Mouse (Mus musculus) macrophage (primary cell): ENCODE measurements around the gene Bmp2k. TPM values are rescaled to one million over a fixed set of nuclear protein-coding genes. Genes with fewer than 3 reads are reported as not detected.
"Not testable (repeated sequence)": the region's sequence is repeated elsewhere in the genome, so short reads cannot be mapped to it uniquely, and the experiment has no call there.

Experiments used
- H3K27ac ChIP-seq: fragments of 350-480 bp; formaldehyde crosslinking; 2 replicates; pipeline ENCODE4 v1.9.0; 2021
- H3K36me3 ChIP-seq: fragments of 350-480 bp; formaldehyde crosslinking; 2 replicates; pipeline ENCODE4 v1.9.0; 2021; ENCODE audit errors: inconsistent target
- H3K4me3 ChIP-seq: fragments of 350-480 bp; formaldehyde crosslinking; 2 replicates; pipeline ENCODE4 v1.9.0; 2021; ENCODE audit errors: inconsistent target
- H3K79me2 ChIP-seq: fragments of 350-480 bp; formaldehyde crosslinking; 2 replicates; pipeline ENCODE4 v1.9.0; 2021; ENCODE audit errors: inconsistent target
- WGBS: methylation state at CpG from one replicate; pipeline ENCODE4 v1.1.7; 2026; ENCODE audit warnings: inconsistent platforms; ENCODE audit not compliant: missing documents; 5-methylcytosine and 5-hydroxymethylcytosine counted together
- polyA plus RNA-seq: library from polyadenylated mRNA; stranded (reverse); fragments of 250-400 nt; gene quantifications from 3 replicates; pipeline ENCODE4 v1.2.4, GENCODE M21; 2018; ENCODE audit warnings: inconsistent platforms

Gene Bmp2k
- polyA plus RNA-seq, 1 experiment from 2014 or later = 22.1 TPM

- peaks cover 100% of the 10 kb centered on the region for H3K79me2 ChIP-seq
- 89% methylated on average over 8 of the region's 8 CpGs for WGBS
- no peak overlapping the region for H3K27ac ChIP-seq
- no peak overlapping the region for H3K4me3 ChIP-seq
- peaks cover 43% of the 10 kb centered on the region for H3K36me3 ChIP-seq
Observed at GRCm38 (mm10) chr5:97028004-97028403, 30.5 kb downstream of the Bmp2k start.

- not testable (repeated sequence) for H3K27ac ChIP-seq, H3K4me3 ChIP-seq
- Histone ChIP-seq H3K79me2 (peaks cover 100% of the 10 kb centered on the region), H3K36me3 (peaks cover 43% of the 10 kb centered on the region)
- 75% methylated on average over 1 of the region's 1 CpGs for WGBS
Observed at GRCm38 (mm10) chr5:97028840-97029239, 31.4 kb downstream of the Bmp2k start.

GRCm38 (mm10) chr5:97031771-97032170, 34.3 kb downstream of the Bmp2k start:
- 98% methylated on average over 5 of the region's 6 CpGs for WGBS
- peaks cover 55% of the 10 kb centered on the region for H3K36me3 ChIP-seq
- no peak overlapping the region for H3K27ac ChIP-seq
- H3K4me3 ChIP-seq = no peak overlapping the region
- peaks cover 100% of the 10 kb centered on the region for H3K79me2 ChIP-seq

GRCm38 (mm10) chr5:97045260-97045659, 47.8 kb downstream of the Bmp2k start:
- Histone ChIP-seq H3K36me3 (peaks cover 59% of the 10 kb centered on the region), H3K79me2 (peaks cover 80% of the 10 kb centered on the region; the same call in 1 of the 2 replicates)

GRCm38 (mm10) chr5:97046680-97047079, 49.2 kb downstream of the Bmp2k start:
- H3K79me2 ChIP-seq = peaks cover 77% of the 10 kb centered on the region; the same call in 1 of the 2 replicates
- no peak overlapping the region for H3K27ac ChIP-seq
- 94% methylated on average over 10 of the region's 10 CpGs for WGBS
- peaks cover 59% of the 10 kb centered on the region for H3K36me3 ChIP-seq
- H3K4me3 ChIP-seq = no peak overlapping the region

More at GRCm38 (mm10) chr5:97045260-97045659, 47.8 kb downstream of the Bmp2k start:
- 96% methylated on average over 7 of the region's 7 CpGs for WGBS
- Histone ChIP-seq H3K4me3 (no peak overlapping the region), H3K27ac (no peak overlapping the region)

- H3K4me3 ChIP-seq = no peak overlapping the region
- peaks cover 55% of the 10 kb centered on the region; the same call in 1 of the 2 replicates for H3K79me2 ChIP-seq
- peaks cover 60% of the 10 kb centered on the region for H3K36me3 ChIP-seq
- 97% methylated on average over 5 of the region's 5 CpGs for WGBS
- no peak overlapping the region for H3K27ac ChIP-seq
Observed at GRCm38 (mm10) chr5:97048905-97049304, 51.4 kb downstream of the Bmp2k start.

- Histone ChIP-seq H3K27ac (no peak overlapping the region), H3K36me3 (peaks cover 83% of the 10 kb centered on the region), H3K79me2 (peaks cover 42% of the 10 kb centered on the region; the same call in 1 of the 2 replicates), H3K4me3 (no peak overlapping the region)
- WGBS = 85% methylated on average over 5 of the region's 5 CpGs
Observed at GRCm38 (mm10) chr5:97054166-97054565, 56.7 kb downstream of the Bmp2k start.

GRCm38 (mm10) chr5:97054801-97055200, 57.3 kb downstream of the Bmp2k start:
- Histone ChIP-seq H3K4me3 (no peak overlapping the region), H3K27ac (no peak overlapping the region), H3K79me2 (peaks cover 36% of the 10 kb centered on the region; the same call in 1 of the 2 replicates), H3K36me3 (peaks cover 82% of the 10 kb centered on the region)
- 88% methylated on average over 10 of the region's 10 CpGs for WGBS

- WGBS = 0% methylated on average over 1 of the region's 1 CpGs
- Histone ChIP-seq H3K27ac (no peak overlapping the region), H3K79me2 (peaks cover 29% of the 10 kb centered on the region; the same call in 1 of the 2 replicates), H3K4me3 (no peak overlapping the region), H3K36me3 (peaks cover 79% of the 10 kb centered on the region)
Observed at GRCm38 (mm10) chr5:97055511-97056068, 58.1 kb downstream of the Bmp2k start.

GRCm38 (mm10) chr5:97056359-97056758, 58.9 kb downstream of the Bmp2k start:
- 96% methylated on average over 3 of the region's 3 CpGs for WGBS
- no peak overlapping the region for H3K27ac ChIP-seq
- H3K4me3 ChIP-seq = no peak overlapping the region
- peaks cover 21% of the 10 kb centered on the region; the same call in 1 of the 2 replicates for H3K79me2 ChIP-seq
- H3K36me3 ChIP-seq = peaks cover 77% of the 10 kb centered on the region

GRCm38 (mm10) chr5:97056791-97057450, 59.4 kb downstream of the Bmp2k start:
- Histone ChIP-seq H3K79me2 (peaks cover 21% of the 10 kb centered on the region; the same call in 1 of the 2 replicates), H3K36me3 (peaks cover 74% of the 10 kb centered on the region), H3K4me3 (no peak overlapping the region), H3K27ac (no peak overlapping the region)
- WGBS = 98% methylated on average over 12 of the region's 12 CpGs

GRCm38 (mm10) chr5:97060864-97061263, 63.4 kb downstream of the Bmp2k start:
- Histone ChIP-seq H3K36me3 (peaks cover 78% of the 10 kb centered on the region), H3K4me3 (no peak overlapping the region), H3K79me2 (peaks cover 21% of the 10 kb centered on the region; the same call in 1 of the 2 replicates), H3K27ac (no peak overlapping the region)
- WGBS = 95% methylated on average over 3 of the region's 3 CpGs

- Histone ChIP-seq H3K36me3 (peaks cover 82% of the 10 kb centered on the region), H3K27ac (no peak overlapping the region), H3K4me3 (no peak overlapping the region), H3K79me2 (peaks cover 10% of the 10 kb centered on the region; the same call in 1 of the 2 replicates)
- WGBS = 100% methylated on average over 1 of the region's 1 CpGs
Observed at GRCm38 (mm10) chr5:97062041-97062440, 64.6 kb downstream of the Bmp2k start.

- H3K27ac ChIP-seq = no peak overlapping the region
- no peak overlapping the region for H3K4me3 ChIP-seq
- H3K79me2 ChIP-seq = no peaks in the 10 kb centered on the region
- H3K36me3 ChIP-seq = peaks cover 86% of the 10 kb centered on the region
- 92% methylated on average over 4 of the region's 4 CpGs for WGBS
Observed at GRCm38 (mm10) chr5:97065746-97066145, 68.3 kb downstream of the Bmp2k start.

- WGBS = 99% methylated on average over 11 of the region's 11 CpGs
- Histone ChIP-seq H3K36me3 (peaks cover 77% of the 10 kb centered on the region), H3K27ac (no peak overlapping the region), H3K4me3 (no peak overlapping the region), H3K79me2 (no peaks in the 10 kb centered on the region; the same call in 1 of the 2 replicates)
Observed at GRCm38 (mm10) chr5:97075476-97076151, 78.1 kb downstream of the Bmp2k start.
